Mouse (Mus musculus): ENCODE measurements around the gene Rdh5.
A peak's percentile ranks its signal among the peaks of the same experiment; 100 is the strongest.

Gene Rdh5

DNA sequence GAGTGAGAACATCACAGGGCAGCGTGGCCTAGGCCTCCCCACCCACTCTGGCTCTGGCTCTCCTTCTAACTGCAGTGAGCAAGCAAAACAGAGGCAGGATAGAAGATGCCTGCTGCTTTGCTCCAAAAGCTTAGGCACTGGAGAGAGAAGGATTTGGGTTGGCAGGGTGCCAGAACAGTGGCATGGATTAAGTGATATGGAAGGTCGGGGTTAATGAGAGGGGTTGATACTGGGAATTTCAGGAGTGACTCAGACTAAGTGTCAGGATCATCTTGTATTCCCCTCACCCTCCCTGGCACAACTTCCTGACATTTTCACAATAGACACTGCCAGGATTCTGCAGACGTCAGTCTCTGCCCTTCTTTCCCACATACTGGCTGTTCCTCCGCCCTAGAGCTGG, 5.7 kb upstream of the Rdh5 start:
- no peak for DNase-seq

- DNase-seq = peak in 1 of 2 experiments; percentile 7
Observed at GRCm38 (mm10) chr10:128923935-128924334, 1.2 kb upstream of the Rdh5 start, which contains the start of gene Bloc1s1. Bloc1s1 (minus strand) TSS chr10:128924035.

- DNase-seq = peak; percentile 91
Observed at GRCm38 (mm10) chr10:128923013-128923691, 464 bp upstream of the Rdh5 start.

DNA sequence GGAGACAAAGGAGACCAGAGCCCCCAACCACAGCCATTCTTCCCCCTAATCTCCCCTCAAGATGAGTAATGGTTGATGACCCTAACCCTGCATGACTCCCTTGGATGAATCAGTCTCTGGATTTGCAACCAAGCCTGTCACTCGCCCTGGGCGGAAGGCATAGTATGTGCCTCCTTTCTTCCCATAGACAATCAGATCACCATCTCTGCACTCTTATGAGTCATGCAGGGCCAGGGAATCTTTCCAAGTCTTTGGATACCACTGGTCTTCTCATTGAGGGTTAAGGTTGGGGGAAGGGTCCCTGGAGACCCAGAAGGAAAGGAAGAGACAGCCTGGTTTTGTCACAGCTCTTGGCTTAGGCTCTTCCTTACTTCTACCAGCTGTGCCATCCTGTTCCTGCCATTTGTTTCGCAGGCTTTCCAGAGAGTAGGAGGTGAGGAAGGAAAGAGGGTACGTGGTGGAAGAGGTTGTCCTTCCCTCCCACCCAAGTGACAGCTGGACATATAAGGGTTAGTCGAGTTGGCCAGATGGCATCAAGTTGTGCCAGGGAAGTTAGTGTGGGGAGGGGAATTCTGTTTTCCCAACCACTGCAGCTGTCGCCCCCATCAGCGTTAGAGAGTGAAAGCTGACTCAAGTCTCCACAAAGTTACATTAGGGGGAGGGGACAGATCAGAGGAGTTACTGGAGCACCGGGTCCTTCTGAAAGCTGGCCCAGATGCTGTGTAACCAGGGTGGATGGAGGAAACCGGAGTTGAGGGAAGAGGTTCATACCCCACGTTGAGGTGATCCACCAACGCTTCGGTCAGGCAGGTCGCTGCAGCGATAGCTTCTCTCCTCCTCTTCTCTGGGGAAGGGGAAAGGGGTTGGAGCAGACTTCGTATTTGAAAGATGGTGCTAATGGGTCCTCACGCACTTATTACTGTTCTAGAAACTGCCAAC, 536 bp downstream of the Rdh5 start:
- DNase-seq = no peak

GRCm38 (mm10) chr10:128921251-128921650, 1.4 kb downstream of the Rdh5 start:
- no peak for DNase-seq

DNA sequence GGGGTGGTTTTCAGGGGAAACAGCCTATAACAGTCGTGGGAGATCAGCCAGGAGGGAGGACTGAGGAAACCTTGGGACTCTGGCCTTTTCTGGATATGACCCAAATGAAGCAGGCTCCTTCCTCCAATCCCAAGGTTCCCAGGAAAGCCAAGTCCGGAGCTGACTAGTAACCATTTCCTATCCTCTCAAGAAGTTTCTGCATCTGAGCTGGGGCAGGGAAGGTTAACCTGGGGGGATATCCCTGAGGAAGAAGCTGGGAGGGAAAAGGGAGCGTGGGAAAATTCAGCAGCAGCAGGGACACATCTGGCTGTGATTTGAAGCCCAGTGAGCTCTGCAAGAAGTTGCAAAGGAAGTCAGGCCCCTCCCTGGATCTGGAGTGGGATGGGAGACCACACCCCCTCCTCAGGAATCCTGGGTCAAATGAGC, 1.9 kb downstream of the Rdh5 start:
- DNase-seq = no peak

- no peak for DNase-seq
Observed at GRCm38 (mm10) chr10:128919966-128920365, 2.7 kb downstream of the Rdh5 start.

DNA sequence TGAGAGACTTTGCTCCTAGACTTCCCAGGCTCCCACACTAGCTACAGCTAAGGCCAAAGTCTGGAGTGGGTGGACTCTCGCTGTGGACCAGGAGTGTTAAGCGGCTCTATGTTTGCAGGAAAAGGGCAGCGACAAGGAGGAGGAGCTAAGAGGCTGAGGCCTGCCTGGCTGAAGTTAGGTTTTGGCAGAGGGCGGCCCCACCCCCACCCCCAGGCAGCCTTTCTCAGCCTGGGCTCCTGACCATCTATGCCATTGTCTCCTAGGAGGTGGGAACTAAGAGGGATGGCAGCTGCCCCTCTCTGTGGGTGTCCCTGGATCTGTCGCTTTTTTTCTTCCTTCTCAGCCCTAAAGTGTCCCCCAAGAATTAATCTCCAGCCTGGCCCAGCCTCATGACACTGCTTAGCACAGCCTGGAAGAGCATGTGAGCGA, 3.5 kb downstream of the Rdh5 start:
- no peak for DNase-seq

DNA sequence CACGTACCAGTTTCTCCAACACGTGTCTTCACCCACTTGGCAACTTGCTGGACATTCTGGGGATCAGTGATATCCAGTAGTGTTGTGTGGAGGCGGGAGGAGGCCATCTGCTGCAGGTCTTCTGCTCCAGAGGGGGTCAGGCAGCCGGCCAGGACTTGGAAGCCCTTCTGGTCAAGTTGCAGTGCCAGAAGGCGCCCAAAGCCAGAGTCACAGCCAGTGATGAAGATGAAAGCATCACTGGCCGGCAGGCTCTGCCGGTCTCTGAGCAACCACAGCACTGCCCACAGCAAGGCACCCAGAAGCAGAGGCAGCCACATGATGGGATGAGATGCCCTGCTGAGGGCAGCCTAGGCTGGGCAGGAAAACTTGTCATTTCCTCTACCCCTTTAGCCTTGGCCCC, 4.4 kb downstream of the Rdh5 start:
- DNase-seq = no peak

- DNase-seq = no peak
Observed at GRCm38 (mm10) chr10:128917400-128917799, 5.3 kb downstream of the Rdh5 start.

DNA sequence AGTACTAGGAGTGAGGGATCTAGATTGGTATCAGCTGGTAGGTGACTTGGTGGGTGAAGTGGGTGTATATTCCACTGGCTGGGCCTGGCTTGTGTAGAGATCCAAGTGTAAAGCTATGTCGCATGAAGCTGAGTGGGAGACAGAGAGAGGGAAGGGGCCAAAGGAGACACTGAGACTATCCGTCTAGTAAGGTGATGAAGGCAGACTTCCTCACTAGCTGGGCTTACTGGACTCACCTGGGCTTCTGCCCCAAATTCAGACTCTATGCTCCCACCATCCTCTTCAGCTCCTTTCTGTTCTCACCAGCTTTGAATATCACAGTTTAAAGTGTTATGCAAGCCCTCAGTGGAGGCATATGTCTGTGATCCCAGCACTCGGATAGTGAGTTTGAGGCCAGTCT, 6.0 kb downstream of the Rdh5 start:
- DNase-seq = no peak

DNA sequence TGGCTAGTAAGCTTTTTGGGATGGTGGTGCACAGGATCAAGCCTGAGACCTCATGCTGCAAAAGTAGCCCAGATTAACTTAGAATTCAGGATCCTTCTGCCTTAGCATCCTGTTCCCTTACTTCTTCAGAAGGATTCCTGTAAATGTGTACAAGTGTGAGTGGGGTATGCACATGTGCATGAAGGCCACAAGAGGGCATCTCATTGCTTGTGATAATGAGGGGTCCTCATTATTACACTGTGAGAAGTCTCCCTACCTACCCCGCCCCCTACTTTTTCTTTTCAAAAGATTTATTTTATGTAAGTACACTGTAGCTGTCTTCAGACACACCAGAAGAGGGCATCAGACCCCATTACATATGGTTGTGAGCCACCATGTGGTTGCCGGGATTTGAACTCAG, 7.1 kb downstream of the Rdh5 start:
- DNase-seq = no peak

GRCm38 (mm10) chr10:128913696-128914095, 9.0 kb downstream of the Rdh5 start:
- DNase-seq = no peak

DNA sequence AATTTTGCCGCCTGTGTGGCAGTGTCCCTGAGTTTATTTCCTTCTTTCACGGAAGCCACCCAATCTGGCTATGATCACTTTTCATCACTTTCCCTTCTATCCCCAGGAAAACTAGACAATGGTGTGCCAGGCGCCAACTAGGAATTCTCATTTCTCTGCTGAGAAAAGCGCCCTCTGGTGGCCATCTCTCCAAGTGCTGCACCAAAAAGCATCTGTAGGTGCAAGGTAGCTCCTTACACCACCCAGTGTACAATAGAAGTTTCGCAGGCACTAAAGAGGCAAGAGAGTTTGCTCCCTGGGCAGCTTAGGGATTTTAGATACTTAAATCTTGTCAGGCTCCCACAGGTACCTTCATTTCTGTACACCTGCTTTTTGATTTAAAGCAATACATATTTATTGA, 9.5 kb downstream of the Rdh5 start:
- peak; percentile 87 to 88 for DNase-seq

DNA sequence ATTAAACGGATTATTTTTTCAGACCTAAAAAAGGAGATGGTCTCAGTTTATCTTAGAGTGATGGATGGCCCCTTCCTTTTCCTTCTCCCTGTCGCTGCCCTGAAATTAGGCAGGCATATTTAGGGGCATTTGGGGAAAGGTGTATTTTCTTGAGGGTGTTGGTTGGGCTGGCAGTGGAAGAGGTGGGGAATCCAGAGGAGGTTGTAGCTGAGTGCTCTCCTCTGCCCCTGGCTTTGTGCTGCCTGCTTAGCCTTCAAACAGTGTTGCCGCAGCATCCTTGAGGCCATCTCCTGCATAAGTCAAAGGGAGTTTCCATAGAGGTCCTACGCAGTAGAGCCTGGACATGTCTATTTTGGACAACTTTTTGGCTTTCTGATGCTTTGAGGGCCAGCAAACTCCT, 9.9 kb downstream of the Rdh5 start:
- DNase-seq = no peak

DNA sequence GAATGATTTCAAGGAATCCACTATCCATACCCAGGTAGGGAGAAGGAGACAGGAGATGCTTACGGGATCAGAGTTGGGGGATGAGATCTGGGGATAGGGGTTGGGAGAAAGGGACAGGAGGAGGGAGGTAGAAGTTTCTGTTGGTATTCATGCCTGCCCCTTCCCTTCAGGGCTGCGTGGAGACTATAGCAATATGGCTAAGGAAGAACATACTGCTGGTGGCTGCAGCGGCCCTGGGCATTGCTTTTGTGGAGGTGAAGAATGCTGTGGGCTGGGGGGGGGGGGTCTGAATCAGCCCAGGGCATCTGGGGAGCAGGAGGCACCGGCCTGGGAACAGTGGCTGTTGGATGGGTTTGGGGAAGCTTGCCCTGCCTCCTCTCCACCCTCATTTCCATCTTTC, 10.4 kb downstream of the Rdh5 start:
- no peak for DNase-seq

GRCm38 (mm10) chr10:128911430-128911829, 11.3 kb downstream of the Rdh5 start:
- no peak for DNase-seq

GRCm38 (mm10) chr10:128910066-128910841, 12.4 kb downstream of the Rdh5 start:
- DNase-seq = peak; percentile 8 to 18

DNA sequence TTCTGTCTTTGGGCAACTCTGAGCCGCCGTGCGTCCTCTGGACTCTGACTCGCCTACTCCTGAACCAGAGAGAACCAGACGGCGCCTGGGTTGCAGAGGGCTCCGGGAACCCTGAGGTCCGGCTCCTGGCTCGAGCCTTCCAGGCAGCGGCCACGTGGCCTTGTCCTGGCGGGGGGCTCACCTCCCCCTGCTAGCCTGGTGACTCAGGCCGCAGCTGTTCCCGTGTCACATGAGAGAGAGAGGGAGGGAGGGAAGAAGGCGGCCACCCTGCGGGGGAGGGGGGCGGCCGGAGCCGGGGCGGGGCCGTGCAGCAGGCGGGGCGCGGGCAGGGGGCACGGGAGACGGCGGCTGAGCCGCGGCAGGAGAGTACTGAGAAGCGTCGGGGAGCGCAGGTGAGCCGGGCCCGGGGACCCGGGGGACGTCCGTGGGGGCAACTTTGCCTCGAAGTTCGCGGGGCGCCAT, 13.1 kb downstream of the Rdh5 start:
- DNase-seq = peak; percentile 21 to 26

- no peak for DNase-seq
Observed at GRCm38 (mm10) chr10:128908778-128909448, 13.8 kb downstream of the Rdh5 start.

DNA sequence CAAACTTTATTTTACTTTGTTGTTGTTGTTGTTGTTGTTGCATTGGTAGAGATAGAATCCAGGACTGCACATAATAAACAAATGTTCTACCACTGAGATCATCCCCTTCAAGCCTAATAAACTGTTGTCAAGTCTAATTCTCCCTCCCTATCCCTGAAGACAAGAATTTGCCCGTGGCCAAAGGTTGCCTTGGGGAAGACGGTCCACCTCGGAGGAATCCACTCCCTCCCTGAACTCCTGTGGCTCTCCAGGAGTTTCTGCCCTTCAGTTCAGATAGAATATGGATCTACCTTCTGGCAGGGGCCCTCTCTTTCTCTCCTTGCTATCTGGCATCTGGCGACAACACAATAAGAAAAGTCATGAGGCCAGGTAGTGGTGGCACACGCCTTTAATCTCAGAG, 17.9 kb downstream of the Rdh5 start:
- DNase-seq = no peak

DNA sequence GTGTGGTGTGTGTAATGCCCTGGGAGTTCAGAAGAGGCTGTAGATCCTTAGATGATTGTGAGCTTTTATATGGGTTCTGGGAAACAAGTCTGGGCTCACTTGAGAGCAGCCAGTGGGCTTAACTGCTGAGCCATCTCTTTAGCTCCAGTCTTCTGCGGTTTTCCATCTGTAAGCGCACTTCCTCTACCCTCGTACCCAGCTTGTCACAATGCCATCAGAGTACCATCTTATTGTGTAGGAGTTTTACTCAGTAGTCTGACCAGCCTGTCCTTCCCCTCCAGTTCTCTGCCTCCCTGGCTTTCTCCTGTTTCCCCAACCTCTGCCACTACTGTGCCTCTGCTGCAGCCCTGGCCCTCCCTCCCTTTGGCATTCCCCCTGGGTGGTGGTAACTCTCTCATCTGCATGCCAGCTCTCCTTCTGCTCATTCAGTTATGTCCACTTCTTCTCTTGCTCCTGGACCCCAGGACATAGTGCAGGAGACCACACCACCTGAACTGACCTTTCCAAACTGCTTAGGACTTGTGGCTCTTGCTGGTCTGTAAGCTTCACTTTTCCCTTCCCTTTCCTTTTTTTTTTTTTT, 20.2 kb downstream of the Rdh5 start:
- no peak for DNase-seq

Data from B cell, adult 2 months (primary cell).